In genomic region chrX:60403764-60404667, GRCm38 (mm10) we compare ENCODE assay signal across 8 mouse cellular contexts.
DNase-seq lines count a peak whose midpoint lies in the region; ATAC-seq and TF ChIP-seq lines count a peak whose summit lies in the region.

No protein-coding gene starts in this region.

- peak overlapping the region; percentile 60 for H3K4me2 ChIP-seq in forebrain, embryonic 11.5 days (ENCODE audit: low read depth, low read length, severe bottlenecking)
- peak overlapping the region; percentile 64 for H3K4me2 ChIP-seq in heart, postnatal 0 days (ENCODE audit: low read depth, low read length)
- H3K4me2 ChIP-seq in lung, embryonic 15.5 days, result peak overlapping the region; percentile 68

- H3K4me1 ChIP-seq in ES-E14 (ENCODE audit: control insufficient read depth in 2 of 2, insufficient read depth in 2 of 2, low read length in 2 of 2, poor library complexity in 1 of 2), result no peaks in the 10 kb centered on the region
- H3K4me1 ChIP-seq in forebrain, embryonic 11.5 days (replicated peaks; ENCODE audit: control insufficient read depth, insufficient read depth, low read length), result peaks cover 1% of the 10 kb centered on the region; the same call in 1 of the 2 replicates
- no peaks in the 10 kb centered on the region for H3K4me1 ChIP-seq in heart, postnatal 0 days (ENCODE audit: control insufficient read depth, insufficient read depth)
- no peaks in the 10 kb centered on the region for H3K4me1 ChIP-seq in lung, embryonic 15.5 days

- ATAC-seq in forebrain, embryonic 11.5 days (replicated peaks; ENCODE audit: low FRiP score), result peak; percentile 85
- peak; percentile 86 for ATAC-seq in heart, postnatal 0 days (ENCODE audit: insufficient read depth, low read depth)
- ATAC-seq in lung, embryonic 15.5 days (ENCODE audit: borderline replicate concordance, extremely low read depth, low FRiP score, low TSS enrichment), result peak; percentile 90

- H3K27me3 ChIP-seq in forebrain, embryonic 11.5 days (ENCODE audit: control insufficient read depth, insufficient read depth, low read length), result no peaks in the 10 kb centered on the region
- no peaks in the 10 kb centered on the region for H3K27me3 ChIP-seq in heart, postnatal 0 days (ENCODE audit: control insufficient read depth, insufficient read depth, low read length)
- no peaks in the 10 kb centered on the region for H3K27me3 ChIP-seq in lung, embryonic 15.5 days

- peak overlapping the region; percentile 94 for H3K9ac ChIP-seq in ES-E14 (ENCODE audit: insufficient read depth, low read depth, low read length, poor library complexity, severe bottlenecking)
- peak overlapping the region; percentile 88 for H3K9ac ChIP-seq in forebrain, embryonic 11.5 days (ENCODE audit: low read length)
- peak overlapping the region; percentile 85 for H3K9ac ChIP-seq in heart, postnatal 0 days (replicated peaks; ENCODE audit: low read depth, low read length)
- peak overlapping the region; percentile 84 for H3K9ac ChIP-seq in lung, embryonic 15.5 days

- no peak for TF ChIP-seq CTCF in heart, postnatal 0 days (IDR thresholded peaks at IDR 0.05; ENCODE audit: low read depth)

- TF ChIP-seq EP300 in heart, postnatal 0 days (IDR thresholded peaks at IDR 0.05; ENCODE audit: low read depth), result no peak

- in situ Hi-C loops in ES-E14 (cut with MboI; ENCODE audit: low sequenced_read_pairs in 2 of 2, unreplicated experiment in 2 of 2), result no loop called here

- peak overlapping the region; percentile 90 to 98 for H3K4me3 ChIP-seq in ES-E14 (ENCODE audit: insufficient read depth in 1 of 2, low read depth in 1 of 2, low read length in 2 of 2, poor library complexity in 1 of 2, severe bottlenecking in 1 of 2)
- peak overlapping the region; percentile 62 for H3K4me3 ChIP-seq in forebrain, embryonic 11.5 days (ENCODE audit: low read depth, low read length)
- H3K4me3 ChIP-seq in heart, postnatal 0 days (ENCODE audit: low read depth, low read length), result peak overlapping the region; percentile 68
- H3K4me3 ChIP-seq in lung, embryonic 15.5 days, result peak overlapping the region; percentile 64

- H3K36me3 ChIP-seq in ES-E14 (ENCODE audit: control insufficient read depth, insufficient read depth, low read length, poor library complexity, severe bottlenecking), result no peaks in the 10 kb centered on the region
- no peaks in the 10 kb centered on the region for H3K36me3 ChIP-seq in forebrain, embryonic 11.5 days (ENCODE audit: control insufficient read depth, insufficient read depth, low read length)
- no peaks in the 10 kb centered on the region for H3K36me3 ChIP-seq in heart, postnatal 0 days (replicated peaks; ENCODE audit: control insufficient read depth, insufficient read depth, low read length)
- H3K36me3 ChIP-seq in lung, embryonic 15.5 days, result no peaks in the 10 kb centered on the region

- no peaks in the 10 kb centered on the region for H3K9me3 ChIP-seq in ES-E14 (ENCODE audit: control insufficient read depth, insufficient read depth, low read depth, low read length)
- H3K9me3 ChIP-seq in forebrain, embryonic 11.5 days (ENCODE audit: control insufficient read depth, low read length), result no peaks in the 10 kb centered on the region
- no peaks in the 10 kb centered on the region for H3K9me3 ChIP-seq in heart, postnatal 0 days (replicated peaks; ENCODE audit: control insufficient read depth, low read length)
- no peaks in the 10 kb centered on the region for H3K9me3 ChIP-seq in lung, embryonic 15.5 days

- no peak for DNase-seq in ES-E14 (ENCODE audit: low read depth, low spot score)
- DNase-seq in c-Kit-positive CD71-positive TER-119-positive erythroid progenitor cells, embryonic 14.5 days (ENCODE audit: low spot score), result peak; percentile 46
- DNase-seq in forebrain, embryonic 11.5 days (ENCODE audit: low spot score), result peak; percentile 85
- peak; percentile 29 for DNase-seq in heart, postnatal 0 days (ENCODE audit: low spot score)
- peak; percentile 74 to 83 for DNase-seq in kidney, postnatal 4 days
- DNase-seq in ovary, postnatal 14 days (ENCODE audit: low spot score), result peak; percentile 51
- DNase-seq in thymus, postnatal 10 days (ENCODE audit: low spot score in 2 of 2), result peak; percentile 47 to 49

- peak overlapping the region; percentile 63; the same call in 1 of the 2 replicates for H3K27ac ChIP-seq in ES-E14 (ENCODE audit: insufficient read depth, low read depth, low read length, poor library complexity, severe bottlenecking)
- H3K27ac ChIP-seq in forebrain, embryonic 11.5 days (ENCODE audit: low read depth, low read length), result peak overlapping the region; percentile 90
- peak overlapping the region; percentile 98 for H3K27ac ChIP-seq in heart, postnatal 0 days (ENCODE audit: low read depth)
- peak overlapping the region; percentile 95 for H3K27ac ChIP-seq in lung, embryonic 15.5 days

- 24% methylated on average over 56 of the region's 126 CpGs for WGBS in forebrain, embryonic 11.5 days
- 20% methylated on average over 56 of the region's 126 CpGs for WGBS in heart, postnatal 0 days
- WGBS in lung, embryonic 15.5 days, result 12% methylated on average over 52 of the region's 126 CpGs

TF ChIP-seq in ES-E14, 5 proteins besides CTCF, POLR2A, EP300 and RAD21:
- TF ChIP-seq MAFK (IDR thresholded peaks at IDR 0.05; ENCODE audit: insufficient read depth, low read depth, low read length), result no peak
- no peak for TF ChIP-seq CHD2 (IDR thresholded peaks at IDR 0.05; ENCODE audit: low read depth, low read length)
- TF ChIP-seq ZC3H11A (IDR thresholded peaks at IDR 0.05; ENCODE audit: borderline replicate concordance, low read depth, low read length), result no peak
- no peak for TF ChIP-seq ZNF384 (IDR thresholded peaks at IDR 0.05; ENCODE audit: low read depth, low read length)
- no peak for TF ChIP-seq HCFC1 (IDR thresholded peaks at IDR 0.05; ENCODE audit: borderline replicate concordance, insufficient read depth, low read length)
